Mouse (Mus musculus): Measurements from ENCODE around the gene Ccl1. TPM values are rescaled to one million over a fixed set of nuclear protein-coding genes. Genes with fewer than 3 reads are reported as not detected.
A peak's percentile ranks its signal among the peaks of the same experiment; 100 is the strongest.

The Ccl1 gene
- not detected for total RNA-seq (2021)
- long read RNA-seq, experiment 1, partial matches to known transcripts: 0 of 1 reads
- long read RNA-seq, experiment 1, other reads (novel, unspliced or antisense): 0 of 1 reads
- long read RNA-seq, experiment 2, partial matches to known transcripts: 0 of 1 reads
- long read RNA-seq, experiment 2, other reads (novel, unspliced or antisense): 1 of 1 reads

DNA sequence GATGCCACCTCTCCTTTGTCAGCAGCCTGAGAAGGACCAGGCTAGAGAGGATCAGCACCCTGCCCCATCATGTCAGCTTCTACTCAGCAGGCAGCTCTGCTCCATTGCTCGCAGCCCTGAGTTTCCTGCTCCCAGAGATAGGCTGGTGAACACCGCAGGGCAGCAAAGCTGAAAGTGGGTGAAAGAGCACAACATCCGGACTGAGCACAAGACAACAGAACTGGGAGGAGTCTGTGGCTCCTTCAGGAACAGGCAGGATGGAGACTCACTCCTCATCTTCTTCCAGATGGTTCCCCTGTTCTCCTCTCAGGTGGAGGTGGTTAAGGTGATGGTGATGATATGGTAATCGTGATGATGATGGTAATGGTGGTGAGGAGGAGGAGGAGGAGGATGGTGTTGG lies at the start of gene Ccl1:
TSS of gene Ccl1 (minus strand) at position 101 of the 400 bp plus-strand sequence.
- no peak for DNase-seq (ENCODE audit: low spot score in 2 of 2)

DNA sequence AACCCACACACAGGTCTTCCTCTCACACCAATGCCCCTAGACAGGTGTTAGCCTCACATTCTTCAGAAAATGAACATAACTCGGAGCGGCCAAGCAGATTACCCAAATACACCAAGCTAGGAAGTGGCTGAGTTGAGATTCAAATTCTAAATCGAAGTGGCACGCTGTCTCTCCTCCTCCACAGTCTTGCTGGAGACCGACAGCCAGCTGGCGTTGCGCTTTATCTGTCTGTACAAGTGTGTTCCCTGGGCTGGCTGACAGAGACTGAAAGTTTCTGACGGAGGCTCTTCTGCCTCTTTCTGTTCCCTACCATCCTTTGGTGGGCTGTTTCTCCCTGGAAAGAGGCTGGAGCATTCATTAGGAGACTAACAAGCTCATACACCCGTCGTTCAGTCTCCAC lies 45.5 kb upstream of the Ccl1 start:
- no peak for DNase-seq (ENCODE audit: low spot score in 2 of 2)

DNA sequence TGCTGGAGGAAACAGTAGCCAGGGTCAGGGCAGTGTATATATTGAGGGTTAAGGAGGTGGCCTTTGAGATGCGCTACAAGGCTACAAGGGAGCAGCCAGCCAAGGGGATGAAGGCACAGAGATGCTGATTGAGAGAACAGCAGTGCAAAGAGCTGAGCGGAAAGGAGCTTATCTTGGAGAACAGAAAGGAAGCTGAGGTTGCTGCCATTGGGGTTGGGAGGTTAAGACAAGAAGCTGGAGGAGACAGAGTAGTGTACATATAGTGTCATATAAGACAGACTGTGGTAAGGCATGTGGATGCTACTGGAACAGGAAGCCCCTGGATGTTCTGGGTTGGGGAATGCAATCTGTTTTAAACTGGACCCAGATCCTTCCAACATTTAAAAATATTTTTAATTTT lies 35.4 kb upstream of the Ccl1 start:
- DNase-seq (ENCODE audit: low spot score in 2 of 2): no peak

DNA sequence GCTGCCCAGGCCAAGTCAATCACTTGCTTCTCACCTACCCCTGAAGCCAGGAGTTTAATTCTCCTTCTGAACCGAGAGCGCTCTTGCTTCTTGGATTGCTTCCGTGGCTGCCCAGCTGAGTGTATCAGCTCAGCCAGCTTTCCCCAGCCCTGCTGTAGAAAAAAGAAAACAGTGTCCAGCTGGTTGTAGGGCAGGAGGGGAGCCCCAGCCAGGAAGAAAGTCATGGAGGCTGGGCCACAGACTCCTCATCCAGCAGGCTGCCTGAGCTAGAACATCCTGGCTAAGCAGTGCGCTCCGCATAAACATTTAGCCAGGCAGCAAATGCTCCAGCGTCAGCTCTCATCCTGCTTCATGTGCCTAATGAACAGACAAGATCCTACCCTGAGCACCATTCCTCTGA lies 34.9 kb upstream of the Ccl1 start:
- no peak for DNase-seq (ENCODE audit: low spot score in 2 of 2)

DNA sequence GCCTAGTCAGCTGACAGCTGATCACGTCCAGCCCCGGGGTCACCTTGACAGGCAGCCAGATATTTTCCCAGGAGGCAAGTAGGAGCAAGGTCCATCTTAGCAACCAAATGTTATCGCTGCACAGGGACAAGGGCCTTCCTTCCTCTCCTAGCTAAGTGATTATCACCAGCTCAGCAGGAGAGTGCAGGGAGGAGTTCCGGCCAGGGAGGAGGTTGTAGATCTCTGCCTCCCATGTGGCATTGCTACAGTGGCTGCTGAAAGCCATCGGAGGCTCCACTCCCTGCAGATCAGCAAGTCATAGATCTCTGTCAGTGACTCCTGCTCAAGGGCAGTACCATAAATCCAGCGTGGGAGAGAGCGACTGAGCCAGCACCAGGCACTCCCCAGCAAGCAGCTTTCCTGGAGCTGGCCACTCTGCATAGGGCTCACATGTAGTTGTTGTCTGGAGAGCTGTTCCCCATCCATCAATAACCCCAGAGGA lies 34.5 kb upstream of the Ccl1 start:
- peak; percentile 7 to 52 for DNase-seq (ENCODE audit: low spot score in 2 of 2)

DNA sequence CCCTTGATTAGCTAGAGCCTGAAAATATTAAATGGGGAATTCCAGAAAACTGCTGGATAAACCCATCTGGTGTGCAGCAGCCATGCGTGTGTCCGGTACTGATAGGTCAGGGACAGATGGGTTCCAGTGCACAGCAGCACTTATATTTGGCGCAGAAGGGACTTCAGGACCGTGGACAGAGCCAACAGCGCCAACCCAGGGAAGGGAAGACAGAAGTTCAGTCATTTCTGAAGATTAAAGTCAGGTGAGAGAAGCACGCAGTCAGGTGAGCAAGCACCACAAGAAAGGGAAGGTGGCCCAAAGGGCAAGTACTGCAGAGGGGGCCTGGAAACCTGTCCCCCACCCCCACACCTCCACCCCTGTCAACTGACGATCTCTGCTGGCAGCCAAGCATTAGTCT lies 7.7 kb upstream of the Ccl1 start:
- peak in 1 of 2 experiments; percentile 10 for DNase-seq (ENCODE audit: low spot score in 2 of 2)

DNA sequence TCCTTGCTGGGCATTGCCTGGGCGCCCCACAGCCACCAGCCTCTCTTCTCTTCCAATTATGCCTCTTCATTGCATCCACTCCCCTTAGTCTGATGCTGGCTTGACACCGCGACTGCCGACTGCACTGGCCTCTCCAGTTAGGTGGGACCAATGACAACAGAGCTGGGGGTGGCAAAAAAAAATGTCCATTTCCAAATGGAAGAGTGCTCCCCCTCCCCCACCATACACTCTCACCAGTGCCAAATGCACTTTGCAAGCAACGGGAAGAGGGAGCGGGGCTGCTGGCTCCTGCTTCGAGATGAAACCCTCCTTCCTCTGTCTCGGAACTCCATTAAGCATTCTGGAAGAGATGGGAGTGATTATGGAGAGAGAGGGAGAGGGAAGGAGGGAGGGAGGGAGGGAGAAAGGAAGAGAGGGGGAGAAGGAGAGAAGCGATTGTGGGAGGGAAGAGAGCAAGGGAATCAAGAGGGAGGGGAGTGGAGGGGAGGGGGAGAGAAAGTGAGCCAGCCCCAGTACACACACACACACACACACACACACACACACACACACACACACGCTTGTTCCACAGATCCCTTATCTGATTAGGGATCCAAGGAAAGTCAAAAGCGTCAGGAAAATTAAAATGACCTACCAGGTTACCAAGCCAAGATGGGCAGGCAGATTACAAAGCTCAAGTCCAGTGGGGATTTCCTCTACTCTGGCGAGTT lies 5.0 kb upstream of the Ccl1 start:
- no peak for DNase-seq (ENCODE audit: low spot score in 2 of 2)

DNA sequence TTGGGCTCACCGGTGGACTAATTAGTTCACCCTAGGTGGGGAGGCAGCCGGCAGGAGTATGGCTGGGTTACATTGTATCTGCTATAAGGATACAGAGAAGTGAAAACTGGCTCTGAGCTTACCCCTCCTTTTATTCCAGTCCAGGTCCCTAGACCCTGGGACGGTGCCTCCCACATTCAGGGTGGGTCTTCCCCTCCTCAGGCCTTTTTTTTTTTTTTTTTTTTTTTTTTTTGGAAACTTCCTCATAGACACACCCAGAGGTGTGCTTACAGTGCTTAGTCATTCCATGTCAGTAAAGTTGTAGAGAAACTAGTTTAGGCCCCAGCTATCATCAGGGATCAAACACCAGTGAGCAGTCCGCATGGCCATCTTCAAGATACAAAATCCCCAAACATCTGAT lies 7.6 kb downstream of the Ccl1 start:
- DNase-seq (ENCODE audit: low spot score in 2 of 2): no peak

DNA sequence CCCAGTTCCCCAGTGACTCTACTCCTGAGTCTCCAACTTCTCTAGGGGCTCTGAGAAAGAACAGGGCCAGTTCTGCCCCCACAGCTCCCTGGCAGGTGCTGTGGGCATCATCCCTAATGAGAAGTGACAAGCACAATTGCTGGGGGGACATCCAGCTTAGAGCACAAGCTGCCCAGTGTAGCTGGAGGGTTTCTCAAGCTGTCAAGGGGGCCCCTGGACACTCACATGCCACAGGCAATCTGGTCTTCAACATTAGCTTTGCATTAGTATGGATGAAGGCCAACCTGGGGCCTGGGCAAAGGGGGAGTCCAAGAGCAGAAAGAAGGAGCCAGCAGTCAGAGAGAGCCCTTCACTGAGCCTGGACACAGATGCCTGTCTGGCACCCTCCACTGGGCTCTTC lies 14.6 kb downstream of the Ccl1 start:
- no peak for DNase-seq (ENCODE audit: low spot score in 2 of 2)

DNA sequence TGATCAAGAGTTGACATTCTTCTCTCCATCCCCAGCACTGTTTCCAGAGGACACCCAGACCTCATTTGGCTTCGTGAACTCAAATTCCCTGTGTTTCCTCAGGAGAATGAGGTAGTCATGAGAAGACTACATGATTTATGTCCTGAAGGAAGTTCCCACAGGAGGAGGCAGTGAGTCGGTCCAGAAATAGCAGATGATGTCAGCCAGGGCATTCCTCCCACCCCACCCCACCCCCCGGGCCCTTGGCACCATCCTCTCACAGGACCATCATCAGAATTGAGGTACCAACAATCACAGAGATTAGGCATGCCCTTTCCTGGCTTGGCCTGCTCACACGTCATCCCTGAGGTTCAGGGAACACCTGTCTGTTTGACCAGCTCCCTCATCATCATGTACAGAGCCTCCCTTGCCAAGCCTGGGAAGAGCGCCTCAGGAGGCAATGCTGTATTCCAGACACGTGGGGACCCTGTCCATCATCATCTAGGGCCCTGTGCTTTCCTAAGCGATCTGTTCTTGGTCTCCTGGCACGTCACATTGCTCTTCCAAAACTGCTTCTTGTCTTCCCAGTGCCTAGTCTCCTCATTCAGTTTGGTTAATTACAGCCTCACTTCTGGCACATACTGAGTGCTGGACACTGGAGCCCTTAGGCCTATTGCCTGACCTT lies 31.2 kb downstream of the Ccl1 start:
- no peak for DNase-seq (ENCODE audit: low spot score in 2 of 2)

DNA sequence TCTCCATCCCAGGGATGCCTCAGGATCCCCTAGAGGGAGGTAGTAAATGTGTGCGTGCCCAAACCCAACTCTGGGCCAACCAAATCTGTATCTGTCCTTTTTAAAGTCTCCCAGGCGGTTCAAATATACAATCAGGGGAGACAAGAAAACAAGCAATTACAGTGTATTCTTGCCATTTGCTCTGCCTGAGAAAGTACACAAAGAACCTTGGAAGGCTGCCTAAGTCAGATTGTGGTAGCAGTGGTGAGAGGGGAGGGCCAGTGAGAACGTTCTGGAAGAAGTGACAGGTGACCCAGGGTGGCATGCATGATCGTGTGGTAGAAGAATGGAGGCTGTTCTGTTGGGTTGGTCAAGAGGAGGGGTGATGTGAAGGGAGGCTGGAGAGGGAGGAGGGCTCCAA lies 46.4 kb downstream of the Ccl1 start:
- DNase-seq (ENCODE audit: low spot score in 2 of 2): no peak

DNA sequence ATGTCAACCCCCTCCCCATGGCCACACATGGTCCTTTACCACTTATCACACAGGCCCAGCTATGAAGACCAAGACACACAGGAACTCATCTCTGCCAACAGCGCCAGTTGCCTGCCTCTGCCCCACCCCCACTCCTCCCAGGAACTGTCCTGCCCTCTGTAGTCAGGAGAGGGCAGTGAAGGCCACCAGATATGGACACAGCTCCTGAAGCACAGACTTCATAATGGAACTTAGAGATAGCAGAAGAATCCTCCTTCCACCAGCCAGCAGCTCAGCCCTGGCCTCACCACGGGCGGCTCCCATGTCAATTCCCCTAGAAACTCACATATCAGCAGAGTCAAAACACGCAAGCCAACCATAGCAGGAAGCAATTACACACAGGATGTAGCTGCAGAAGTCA lies 49.9 kb downstream of the Ccl1 start:
- peak; percentile 13 to 32 for DNase-seq (ENCODE audit: low spot score in 2 of 2)

DNA sequence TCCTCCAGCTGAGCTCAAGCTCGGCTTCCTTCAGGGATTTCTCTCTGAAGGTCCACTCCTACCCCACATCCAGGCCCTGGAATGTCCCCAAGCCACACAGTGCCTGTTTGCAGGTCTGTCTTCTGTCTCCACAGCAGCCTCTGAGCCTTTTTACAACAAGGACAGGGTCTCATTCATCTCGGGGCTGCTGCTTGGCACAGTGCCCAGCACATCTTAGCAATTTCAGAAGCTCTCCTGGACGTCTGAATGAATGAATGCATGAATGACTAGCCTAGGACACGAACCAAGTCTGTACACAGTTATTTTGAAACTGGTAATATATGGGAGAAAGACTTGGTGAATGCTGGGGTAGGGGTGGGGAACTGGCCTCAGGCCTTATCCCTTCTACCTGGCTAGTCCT lies 52.1 kb downstream of the Ccl1 start:
- no peak for DNase-seq (ENCODE audit: low spot score in 2 of 2)

DNA sequence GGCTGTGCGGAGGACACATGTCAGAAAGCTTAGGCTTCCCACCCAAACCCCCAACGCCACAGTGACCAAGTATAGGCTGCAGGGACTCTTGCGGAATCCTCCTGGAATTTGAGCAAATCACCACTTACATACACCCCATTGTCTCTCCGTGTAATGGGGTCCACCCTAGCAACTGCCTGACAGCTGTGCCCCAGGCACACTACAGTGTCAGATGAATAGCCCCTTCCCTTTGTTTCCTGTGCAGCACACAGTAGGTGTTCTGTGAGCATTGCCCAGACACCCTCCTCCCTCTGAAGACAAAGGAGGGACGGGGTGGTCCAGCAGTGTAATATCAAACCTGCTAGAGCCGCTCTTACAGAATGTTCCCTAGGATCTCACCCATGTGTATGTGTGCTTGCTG lies 54.2 kb downstream of the Ccl1 start:
- DNase-seq (ENCODE audit: low spot score in 2 of 2): no peak

DNA sequence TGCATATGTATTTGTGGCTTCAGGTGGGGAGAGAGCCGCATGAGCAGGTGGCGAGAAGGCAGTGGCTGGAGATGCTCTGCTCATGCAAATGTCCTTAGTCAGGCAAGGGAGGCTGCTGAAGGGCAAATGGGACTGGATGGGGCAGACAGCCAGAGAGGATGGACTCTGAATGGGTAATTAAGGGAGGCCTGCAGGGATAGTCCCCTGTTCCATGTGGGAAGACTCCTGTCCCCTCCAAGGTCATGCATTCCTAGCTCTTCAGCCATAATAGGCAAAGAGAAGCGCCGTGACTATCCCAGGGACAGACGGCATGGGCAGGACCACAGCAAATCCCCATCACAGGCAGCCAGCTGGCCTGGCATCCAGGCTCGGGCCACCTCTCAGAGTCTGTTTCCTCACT lies 55.5 kb downstream of the Ccl1 start:
- DNase-seq (ENCODE audit: low spot score in 2 of 2): no peak

DNA sequence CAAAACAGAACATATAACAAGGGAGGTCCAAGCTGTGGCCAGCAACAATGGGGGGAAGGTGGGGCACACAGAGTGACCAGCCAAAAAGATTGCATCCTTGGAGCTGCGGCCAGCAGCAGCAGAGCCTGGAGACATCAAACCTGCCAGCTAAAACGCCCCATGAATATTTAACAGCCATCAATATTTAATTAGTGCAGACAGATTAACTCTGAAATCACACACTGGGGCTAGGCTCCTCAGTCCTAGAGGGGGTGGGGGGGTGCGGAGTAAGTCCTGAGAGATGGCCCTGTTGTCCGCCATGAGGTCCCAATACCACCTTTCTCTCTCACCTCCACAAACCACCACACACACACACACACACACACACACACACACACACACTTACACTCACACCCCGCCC lies 68.1 kb downstream of the Ccl1 start:
- DNase-seq (ENCODE audit: low spot score in 2 of 2): no peak

DNA sequence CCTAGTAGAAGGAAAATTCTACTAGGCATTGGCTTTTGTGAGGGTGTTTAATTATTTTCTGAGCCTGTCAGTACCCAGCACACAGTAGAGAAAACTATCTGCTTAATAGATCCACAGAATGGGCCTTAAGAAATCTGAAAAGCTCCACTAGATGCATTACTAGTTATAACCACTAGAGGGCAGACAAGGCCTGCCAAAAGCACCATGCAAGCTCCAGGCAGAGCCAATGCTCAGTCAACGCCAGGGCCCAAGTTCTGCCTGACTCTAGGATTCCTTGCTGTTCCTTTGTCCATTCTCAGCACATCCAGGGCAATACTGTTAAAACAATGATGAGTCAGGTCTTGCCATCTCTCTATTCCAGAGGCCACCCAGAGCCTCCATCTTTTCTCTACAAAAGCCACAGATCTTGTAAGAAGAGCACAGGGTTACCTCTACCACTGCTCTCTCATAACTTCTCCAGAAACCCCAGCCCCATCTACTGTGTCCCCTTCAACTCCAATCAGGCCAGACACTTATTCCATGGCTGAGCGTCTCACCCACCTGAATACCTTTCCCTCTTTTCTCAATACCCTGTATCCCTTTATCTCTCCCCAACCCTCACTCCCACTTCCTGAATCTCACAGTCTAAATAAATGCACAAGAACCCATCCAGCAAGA lies 69.8 kb downstream of the Ccl1 start:
- DNase-seq (ENCODE audit: low spot score in 2 of 2): no peak

DNA sequence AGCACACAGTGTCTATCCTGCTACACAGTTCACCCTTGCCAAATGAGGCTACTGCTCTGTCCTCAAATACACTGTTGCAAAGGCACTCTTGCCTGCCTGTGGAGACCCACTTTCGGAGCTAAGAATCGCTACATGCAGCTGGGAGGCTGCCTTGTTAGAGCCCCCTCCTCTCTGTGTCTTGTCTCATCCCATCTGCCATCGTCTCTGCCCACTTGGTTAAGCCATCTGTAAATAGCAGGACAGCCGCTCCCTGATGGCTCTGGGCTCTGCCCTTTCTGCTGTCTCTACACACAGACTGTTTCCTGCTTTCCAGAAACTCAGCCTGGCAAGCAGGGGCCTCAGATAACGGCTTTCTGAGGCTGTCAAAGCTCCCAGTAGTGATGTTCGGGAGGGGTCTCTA lies 71.5 kb downstream of the Ccl1 start:
- DNase-seq (ENCODE audit: low spot score in 2 of 2): no peak

DNA sequence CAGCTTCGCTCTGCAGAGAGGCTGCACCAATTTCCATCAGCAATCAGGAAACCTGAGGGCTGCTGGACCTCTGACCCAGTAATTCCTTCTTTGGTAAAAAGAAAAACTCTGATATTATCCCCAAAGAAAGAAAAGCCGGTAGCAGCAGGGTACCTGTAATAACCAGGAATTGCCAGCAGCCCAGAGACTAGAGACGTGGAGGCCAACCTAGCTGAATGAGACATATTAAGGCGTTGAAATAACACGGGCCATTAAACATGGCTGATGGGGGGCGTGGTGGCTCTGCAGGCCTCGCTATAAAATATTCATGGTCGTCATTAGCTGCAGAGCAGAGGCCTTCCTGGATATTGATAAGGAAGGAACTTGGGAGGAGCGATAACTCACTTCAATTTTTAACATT lies 78.5 kb downstream of the Ccl1 start:
- DNase-seq (ENCODE audit: low spot score in 2 of 2): no peak

DNA sequence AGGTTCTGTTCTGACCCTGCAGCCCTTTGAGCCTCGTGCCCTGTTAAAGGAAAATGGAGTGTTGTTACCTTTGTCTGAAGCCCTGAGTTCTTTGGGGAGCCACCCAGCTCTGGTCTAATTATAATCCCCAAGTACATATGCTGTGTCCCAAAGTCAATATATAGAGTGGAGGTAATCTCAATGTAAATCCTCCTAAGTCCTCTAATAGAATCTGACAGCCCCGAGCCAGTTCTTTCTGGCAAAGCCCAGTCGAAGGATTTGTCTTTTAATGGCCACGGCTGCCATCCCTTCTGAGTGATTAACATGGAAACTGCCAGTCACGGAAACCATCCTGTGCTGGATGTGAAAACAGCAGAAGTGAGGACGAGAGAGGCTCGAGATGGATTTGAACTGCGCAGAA lies 79.6 kb downstream of the Ccl1 start:
- DNase-seq (ENCODE audit: low spot score in 2 of 2): no peak

DNA sequence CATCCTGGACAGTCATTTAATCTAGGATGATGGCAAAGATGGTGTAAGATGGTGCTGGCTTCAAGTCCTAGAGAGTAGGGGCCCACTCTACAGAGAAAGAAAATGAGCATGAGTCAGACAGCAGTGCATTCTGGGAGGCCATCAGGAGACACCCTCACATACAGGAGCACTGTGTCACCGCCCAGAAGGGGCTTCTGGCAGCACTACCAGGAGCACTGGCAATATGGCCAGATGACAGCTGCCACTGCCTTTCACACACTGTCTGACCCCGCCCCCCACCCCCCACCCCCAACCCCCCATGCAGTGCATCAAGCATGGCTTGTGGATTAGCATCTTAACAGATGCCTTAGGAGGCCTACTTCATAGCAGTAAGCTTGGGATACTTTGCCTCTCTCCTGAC lies 89.0 kb downstream of the Ccl1 start:
- DNase-seq (ENCODE audit: low spot score in 2 of 2): no peak

DNA sequence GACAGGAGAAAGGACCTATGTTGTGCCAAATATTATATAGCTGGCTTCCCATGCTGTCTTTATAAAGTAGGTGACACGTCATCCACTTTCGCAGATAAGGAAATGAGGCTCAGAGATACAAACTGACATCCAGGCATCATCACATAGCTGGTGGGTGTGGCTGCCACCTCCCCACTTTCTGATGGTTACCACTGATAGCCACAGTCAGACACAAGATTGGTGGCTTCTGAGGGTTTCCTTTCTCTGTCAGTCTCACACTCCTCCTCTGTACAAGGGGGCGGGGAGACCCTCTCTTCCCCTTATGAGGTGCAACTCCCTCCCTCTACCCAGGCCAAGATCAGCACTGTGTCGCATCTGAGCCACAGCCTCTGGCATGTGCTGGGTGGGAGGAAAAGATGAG lies 91.1 kb downstream of the Ccl1 start:
- DNase-seq (ENCODE audit: low spot score in 2 of 2): no peak
